Mouse (Mus musculus): ENCODE results near the gene Ythdf2. TPM values are rescaled to one million over a fixed set of nuclear protein-coding genes. Genes with fewer than 3 reads are reported as not detected.

The Ythdf2 gene
- total and polyA plus RNA-seq, 3 experiments = 65.2 to 84.3 (median 70.3) TPM

DNA sequence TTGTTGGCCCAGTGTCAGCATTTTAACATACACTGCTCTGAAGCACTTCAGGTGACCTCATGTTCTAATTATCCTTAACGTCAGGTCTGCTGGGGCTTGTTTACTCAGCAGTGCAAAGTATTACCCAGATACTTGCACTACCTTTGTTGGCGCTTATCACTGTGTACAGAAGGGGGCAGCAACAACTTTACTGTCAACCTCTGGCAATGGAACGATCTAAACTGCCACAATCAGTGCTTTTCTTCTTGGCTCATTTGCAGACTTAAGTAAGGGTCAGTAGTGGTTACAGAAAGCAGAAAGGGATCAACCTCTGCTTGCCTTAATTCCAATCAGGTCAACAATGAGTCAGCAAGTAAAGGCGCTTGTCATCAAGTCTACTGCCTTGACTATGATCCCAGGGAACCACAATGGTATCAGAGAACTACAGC lies 13.8 kb downstream of the Ythdf2 start:
- no peak for TF ChIP-seq POLR2AphosphoS5 (IDR thresholded peaks at IDR 0.05; ENCODE audit: insufficient replicate concordance, low read depth, low read length)
- no peak for TF ChIP-seq TAL1 (conservative IDR thresholded peaks at IDR 0.05; ENCODE audit: low read depth, low read length)
- H3K4me3 ChIP-seq (ENCODE audit: low read depth, low read length) = no peak overlapping the region
- no peak for DNase-seq (ENCODE audit: low spot score)
- no peaks in the 10 kb centered on the region for H3K9me3 ChIP-seq (replicated peaks)
- H3K27me3 ChIP-seq (ENCODE audit: insufficient read depth, low read length) = no peaks in the 10 kb centered on the region
- peaks cover 86% of the 10 kb centered on the region for H3K36me3 ChIP-seq (replicated peaks)
- H3K4me1 ChIP-seq (ENCODE audit: insufficient read depth, low read depth, low read length) = peaks cover 68% of the 10 kb centered on the region
- ATAC-seq (ENCODE audit: extremely low read depth, insufficient number of reproducible peaks, low FRiP score, poor library complexity, severe bottlenecking) = no peak

DNA sequence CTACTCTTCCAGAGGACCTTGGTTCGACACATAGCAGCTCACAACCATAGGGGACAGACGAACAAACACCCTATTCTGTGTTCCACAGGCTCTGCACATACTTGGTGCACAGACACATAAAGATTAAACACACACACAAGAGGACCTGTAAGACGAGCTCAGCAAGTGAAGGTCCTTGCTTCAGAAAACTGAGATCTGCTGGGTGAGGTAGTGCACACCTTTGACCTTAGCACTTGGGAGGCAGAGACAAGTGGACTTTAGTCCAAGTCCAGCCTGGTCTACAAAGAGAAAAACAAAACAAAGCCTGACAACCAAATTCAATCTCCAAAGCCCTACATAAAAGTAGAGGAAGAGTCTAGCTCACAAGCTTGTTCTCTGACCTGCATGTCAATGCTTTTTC lies 17.1 kb downstream of the Ythdf2 start:
- Histone ChIP-seq H3K27me3 (ENCODE audit: insufficient read depth, low read length) (no peaks in the 10 kb centered on the region), H3K4me3 (ENCODE audit: low read depth, low read length) (no peak overlapping the region), H3K9me3 (replicated peaks) (no peaks in the 10 kb centered on the region), H3K4me1 (ENCODE audit: insufficient read depth, low read depth, low read length) (peaks cover 53% of the 10 kb centered on the region), H3K36me3 (replicated peaks) (peaks cover 82% of the 10 kb centered on the region)
- TF ChIP-seq TAL1 (conservative IDR thresholded peaks at IDR 0.05; ENCODE audit: low read depth, low read length) (no peak), POLR2AphosphoS5 (IDR thresholded peaks at IDR 0.05; ENCODE audit: insufficient replicate concordance, low read depth, low read length) (no peak), GATA1 (IDR thresholded peaks at IDR 0.05; ENCODE audit: borderline replicate concordance, low read length) (no peak), CTCF (IDR thresholded peaks at IDR 0.05; ENCODE audit: low read depth, low read length) (no peak), GATA2 (IDR thresholded peaks at IDR 0.05; ENCODE audit: borderline replicate concordance, low read depth, low read length) (no peak)
- ATAC-seq (ENCODE audit: extremely low read depth, insufficient number of reproducible peaks, low FRiP score, poor library complexity, severe bottlenecking) (no peak), DNase-seq (ENCODE audit: low spot score) (no peak)

DNA sequence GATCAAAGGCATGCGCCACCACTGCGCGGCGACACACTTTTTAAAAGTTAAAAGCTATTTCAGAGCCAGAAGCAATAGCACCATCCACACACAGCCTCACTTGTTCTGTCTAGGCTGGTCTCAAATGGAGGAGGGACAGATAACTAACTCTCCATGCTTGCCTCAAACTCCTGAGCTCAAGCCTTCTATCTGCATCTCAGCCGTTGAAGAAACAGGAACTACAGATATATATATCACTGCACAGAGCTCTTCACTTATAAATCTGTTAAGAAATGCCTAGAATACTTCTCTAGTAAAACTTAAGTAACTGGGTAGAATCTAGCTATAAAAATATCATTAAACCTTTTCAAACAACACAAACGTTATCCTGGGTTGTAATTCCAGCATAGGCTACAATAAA lies 17.7 kb downstream of the Ythdf2 start:
- ATAC-seq (ENCODE audit: extremely low read depth, insufficient number of reproducible peaks, low FRiP score, poor library complexity, severe bottlenecking) = no peak
- no peaks in the 10 kb centered on the region for H3K27me3 ChIP-seq (ENCODE audit: insufficient read depth, low read length)
- DNase-seq (ENCODE audit: low spot score) = no peak
- peaks cover 80% of the 10 kb centered on the region for H3K36me3 ChIP-seq (replicated peaks)
- TF ChIP-seq GATA1 (IDR thresholded peaks at IDR 0.05; ENCODE audit: borderline replicate concordance, low read length) (no peak), TAL1 (conservative IDR thresholded peaks at IDR 0.05; ENCODE audit: low read depth, low read length) (no peak), POLR2AphosphoS5 (IDR thresholded peaks at IDR 0.05; ENCODE audit: insufficient replicate concordance, low read depth, low read length) (no peak), CTCF (IDR thresholded peaks at IDR 0.05; ENCODE audit: low read depth, low read length) (no peak)
- peaks cover 47% of the 10 kb centered on the region for H3K4me1 ChIP-seq (ENCODE audit: insufficient read depth, low read depth, low read length)
- H3K9me3 ChIP-seq (replicated peaks) = no peaks in the 10 kb centered on the region
- H3K4me3 ChIP-seq (ENCODE audit: low read depth, low read length) = no peak overlapping the region

DNA sequence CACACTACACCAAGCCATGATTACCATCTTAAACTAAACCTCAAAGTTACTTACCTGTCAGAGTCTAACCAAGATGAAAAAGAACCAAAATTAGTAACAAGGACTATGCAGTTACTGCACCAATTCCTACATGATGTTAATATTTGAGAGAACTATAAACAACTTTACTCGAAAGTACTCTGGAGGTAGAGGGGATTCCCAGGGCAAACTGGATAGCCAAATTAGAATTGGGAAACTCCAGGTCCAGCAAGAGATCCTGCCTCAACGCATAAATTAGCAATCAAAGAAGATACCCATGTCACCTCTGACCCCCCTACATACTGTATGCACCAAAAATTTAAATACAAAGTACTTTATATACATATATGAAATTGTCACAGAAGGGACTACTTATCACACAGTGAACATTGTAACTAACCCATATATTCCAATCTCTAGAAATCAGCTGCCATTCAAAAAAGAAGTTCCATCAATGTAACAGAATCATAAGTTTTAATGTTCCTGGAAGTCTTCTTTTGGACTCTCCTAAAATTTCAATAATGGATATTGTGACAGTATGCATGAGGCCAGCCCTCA lies 24.2 kb downstream of the Ythdf2 start:
- no peak for DNase-seq (ENCODE audit: low spot score)
- TF ChIP-seq GATA2 (IDR thresholded peaks at IDR 0.05; ENCODE audit: borderline replicate concordance, low read depth, low read length) (no peak), TAL1 (conservative IDR thresholded peaks at IDR 0.05; ENCODE audit: low read depth, low read length) (no peak), CTCF (IDR thresholded peaks at IDR 0.05; ENCODE audit: low read depth, low read length) (no peak), GATA1 (IDR thresholded peaks at IDR 0.05; ENCODE audit: borderline replicate concordance, low read length) (no peak), POLR2AphosphoS5 (IDR thresholded peaks at IDR 0.05; ENCODE audit: insufficient replicate concordance, low read depth, low read length) (no peak)
- ATAC-seq (ENCODE audit: extremely low read depth, insufficient number of reproducible peaks, low FRiP score, poor library complexity, severe bottlenecking) = no peak
- Histone ChIP-seq H3K9me3 (replicated peaks) (no peaks in the 10 kb centered on the region), H3K4me1 (ENCODE audit: insufficient read depth, low read depth, low read length) (peaks cover 11% of the 10 kb centered on the region), H3K27me3 (ENCODE audit: insufficient read depth, low read length) (no peaks in the 10 kb centered on the region), H3K4me3 (ENCODE audit: low read depth, low read length) (no peak overlapping the region), H3K36me3 (replicated peaks) (peaks cover 84% of the 10 kb centered on the region)

DNA sequence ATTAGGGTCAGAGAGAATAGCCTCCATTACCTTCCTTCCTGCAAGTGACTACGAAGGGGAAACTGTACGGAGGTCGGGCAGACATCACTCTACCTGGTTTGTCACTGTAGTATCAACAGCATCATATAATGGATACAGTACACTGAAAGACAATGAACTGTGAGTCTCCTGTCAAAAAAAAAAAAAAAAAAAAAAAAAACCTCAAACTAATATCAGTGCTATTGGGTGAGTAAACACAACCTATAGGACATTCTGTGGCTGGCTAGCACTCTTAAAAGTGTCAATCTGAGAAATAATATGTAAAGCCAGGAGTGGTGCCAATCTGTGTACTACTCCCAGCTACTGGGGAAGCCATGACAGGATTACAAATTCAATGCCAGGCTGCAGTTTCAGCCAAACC lies 28.9 kb downstream of the Ythdf2 start:
- Histone ChIP-seq H3K9me3 (replicated peaks) (no peaks in the 10 kb centered on the region), H3K36me3 (replicated peaks) (peaks cover 82% of the 10 kb centered on the region), H3K4me1 (ENCODE audit: insufficient read depth, low read depth, low read length) (peaks cover 7% of the 10 kb centered on the region; the same call in 1 of the 2 replicates), H3K27me3 (ENCODE audit: insufficient read depth, low read length) (no peaks in the 10 kb centered on the region), H3K4me3 (ENCODE audit: low read depth, low read length) (no peak overlapping the region)
- ATAC-seq (ENCODE audit: extremely low read depth, insufficient number of reproducible peaks, low FRiP score, poor library complexity, severe bottlenecking) = no peak
- no peak for TF ChIP-seq CTCF (IDR thresholded peaks at IDR 0.05; ENCODE audit: low read depth, low read length)
- no peak for TF ChIP-seq TAL1 (conservative IDR thresholded peaks at IDR 0.05; ENCODE audit: low read depth, low read length)
- no peak for TF ChIP-seq GATA2 (IDR thresholded peaks at IDR 0.05; ENCODE audit: borderline replicate concordance, low read depth, low read length)
- no peak for TF ChIP-seq GATA1 (IDR thresholded peaks at IDR 0.05; ENCODE audit: borderline replicate concordance, low read length)
- TF ChIP-seq POLR2AphosphoS5 (IDR thresholded peaks at IDR 0.05; ENCODE audit: insufficient replicate concordance, low read depth, low read length) = no peak
- no peak for DNase-seq (ENCODE audit: low spot score)

DNA sequence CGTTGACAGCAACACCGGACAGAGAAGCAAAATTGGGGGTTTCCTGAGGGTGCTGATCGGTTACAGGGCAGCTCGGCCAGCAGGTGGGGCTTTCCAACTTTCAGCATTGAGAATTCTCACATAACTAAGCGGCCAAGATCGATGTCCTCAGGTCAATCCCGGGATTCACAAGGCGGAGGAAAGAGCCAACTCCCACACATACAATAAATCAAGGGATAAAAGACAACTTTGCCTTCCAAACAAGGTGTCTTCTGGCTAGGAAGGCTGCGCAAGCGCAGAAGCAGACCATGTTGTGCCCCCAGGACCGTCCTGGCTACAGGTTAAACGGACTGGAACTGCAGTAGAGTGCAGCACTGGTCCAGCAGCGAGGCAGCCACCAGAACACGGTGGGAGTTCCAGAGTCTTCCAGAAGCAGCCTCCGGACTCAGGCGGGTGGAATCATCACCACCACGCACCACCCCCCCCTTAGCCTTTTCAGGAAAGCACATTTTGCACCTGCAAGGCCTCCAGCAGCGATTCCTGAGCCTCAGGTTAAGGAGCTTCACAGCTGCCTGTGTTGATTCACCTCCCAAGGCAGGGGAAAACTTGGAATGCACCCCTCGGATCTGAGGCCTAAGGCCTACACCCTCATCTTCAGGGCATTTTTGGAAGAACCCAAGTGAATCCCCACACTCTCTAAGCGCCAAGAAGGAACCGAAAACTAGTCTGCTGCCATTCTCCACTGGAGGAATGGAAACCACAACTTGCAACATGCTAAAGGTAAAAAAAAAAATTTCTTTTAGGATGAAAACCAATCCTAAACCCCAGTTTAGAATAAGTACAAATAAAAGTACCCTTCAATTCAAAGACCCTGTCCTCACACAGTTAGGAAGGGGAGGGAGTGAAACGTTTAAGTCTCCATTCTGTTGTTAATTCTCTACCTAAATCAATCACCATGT lies 30.1 kb downstream of the Ythdf2 start:
- Histone ChIP-seq H3K9me3 (replicated peaks) (no peaks in the 10 kb centered on the region), H3K4me3 (ENCODE audit: low read depth, low read length) (no peak overlapping the region), H3K4me1 (ENCODE audit: insufficient read depth, low read depth, low read length) (peaks cover 4% of the 10 kb centered on the region; the same call in 1 of the 2 replicates), H3K27me3 (ENCODE audit: insufficient read depth, low read length) (peaks cover 3% of the 10 kb centered on the region; the same call in 1 of the 2 replicates), H3K36me3 (replicated peaks) (peaks cover 71% of the 10 kb centered on the region)
- DNase-seq (ENCODE audit: low spot score) (no peak), ATAC-seq (ENCODE audit: extremely low read depth, insufficient number of reproducible peaks, low FRiP score, poor library complexity, severe bottlenecking) (no peak)
- TF ChIP-seq POLR2AphosphoS5 (IDR thresholded peaks at IDR 0.05; ENCODE audit: insufficient replicate concordance, low read depth, low read length) (no peak), GATA2 (IDR thresholded peaks at IDR 0.05; ENCODE audit: borderline replicate concordance, low read depth, low read length) (no peak), TAL1 (conservative IDR thresholded peaks at IDR 0.05; ENCODE audit: low read depth, low read length) (no peak), CTCF (IDR thresholded peaks at IDR 0.05; ENCODE audit: low read depth, low read length) (no peak), GATA1 (IDR thresholded peaks at IDR 0.05; ENCODE audit: borderline replicate concordance, low read length) (no peak)
